Mouse (Mus musculus): ENCODE measurements around the gene Gm7247.
"Not testable (repeated sequence)": the region's sequence is repeated elsewhere in the genome, so short reads cannot be mapped to it uniquely, and the experiment has no call there.

Gm7247 gene

GRCm38 (mm10) chr14:51495781-51496180 lies 134.2 kb downstream of the Gm7247 start:
- in situ Hi-C loops (cut with MboI, MseI) = no loop called here

GRCm38 (mm10) chr14:51496955-51497354 lies 135.4 kb downstream of the Gm7247 start:
- in situ Hi-C loops (cut with MboI, MseI) = no loop called here

GRCm38 (mm10) chr14:51497958-51498357 lies 136.4 kb downstream of the Gm7247 start:
- in situ Hi-C loops (cut with MboI, MseI) = no loop called here

- in situ Hi-C loops (cut with MboI, MseI) = no loop called here
Observed at GRCm38 (mm10) chr14:51499707-51500275, 138.2 kb downstream of the Gm7247 start.

- in situ Hi-C loops (cut with MboI, MseI) = no loop called here
Observed at GRCm38 (mm10) chr14:51500461-51500860, 138.9 kb downstream of the Gm7247 start.

GRCm38 (mm10) chr14:51507416-51507815 lies 145.9 kb downstream of the Gm7247 start:
- in situ Hi-C loops (cut with MboI, MseI) = no loop called here

- in situ Hi-C loops (cut with MboI, MseI) = no loop called here
Observed at GRCm38 (mm10) chr14:51552490-51552889, 190.9 kb downstream of the Gm7247 start, which contains the start of gene Gm5622. TSS of gene Gm5622 (plus strand) at chr14:51552790.

GRCm38 (mm10) chr14:51573963-51574362 lies 212.4 kb downstream of the Gm7247 start, which contains the start of gene Gm17175:
TSS of gene Gm17175 (minus strand) at chr14:51574063.
- in situ Hi-C loops (cut with MboI, MseI) = not testable (repeated sequence)

- in situ Hi-C loops (cut with MboI, MseI) = not testable (repeated sequence)
Observed at GRCm38 (mm10) chr14:51592039-51592438, 230.5 kb downstream of the Gm7247 start, which contains the start of gene Gm17174. TSS of gene Gm17174 (minus strand) at chr14:51592139.

GRCm38 (mm10) chr14:51611210-51611609 lies 249.7 kb downstream of the Gm7247 start, which contains the start of gene Gm17078:
TSS of gene Gm17078 (minus strand) at chr14:51611310.
- in situ Hi-C loops (cut with MboI, MseI) = no loop called here
